Mouse (Mus musculus) MEL (cell line): Measurements from ENCODE around the gene Tiam1. TPM values are rescaled to one million over a fixed set of nuclear protein-coding genes. Genes with fewer than 3 reads are reported as not detected.

Source experiments
- DNase-seq: peaks from one replicate; pipeline ENCODE4 v3.0.0; 2011; ENCODE audit warnings: low read depth, low spot score
- H3K27ac ChIP-seq: 2 replicates; pipeline ENCODE4 v1.5.1; 2012; ENCODE audit warnings: low read depth, mild to moderate bottlenecking, control low read depth, low read length, moderate library complexity; ENCODE audit not compliant: control insufficient read depth
- H3K27me3 ChIP-seq, 2 experiments: fragments of 150-350 bp in 1 of 2; sonication (generic) in 1 of 2; 2 replicates each; pipeline ENCODE4 v1.6.1; 2012; ENCODE audit warnings: low read length in 2 of 2, mild to moderate bottlenecking in 2 of 2, improper control_type of control experiment in 1 of 2, moderate library complexity in 1 of 2; ENCODE audit not compliant: insufficient read depth in 2 of 2, control insufficient read depth in 1 of 2
- H3K36me3 ChIP-seq, 2 experiments: 2 replicates each; pipeline ENCODE4 v1.6.1; 2012 to 2014; ENCODE audit warnings: low read length in 2 of 2, improper control_type of control experiment in 1 of 2, inconsistent platforms in 1 of 2, mild to moderate bottlenecking in 1 of 2; ENCODE audit not compliant: insufficient read depth in 2 of 2, control insufficient read depth in 1 of 2
- H3K4me1 ChIP-seq, 2 experiments: fragments of 150-350 bp in 1 of 2; sonication (generic) in 1 of 2; 2 replicates each; pipeline ENCODE4 v1.6.1; 2012; ENCODE audit warnings: low read length in 2 of 2, improper control_type of control experiment in 1 of 2, mild to moderate bottlenecking in 1 of 2; ENCODE audit not compliant: insufficient read depth in 2 of 2, control insufficient read depth in 1 of 2
- H3K4me3 ChIP-seq, 2 experiments: fragments of 150-350 bp in 1 of 2; sonication (generic) in 1 of 2; 2 replicates each; pipeline ENCODE4 v1.5.1; 2012; ENCODE audit warnings: low read depth in 2 of 2, low read length in 2 of 2, mild to moderate bottlenecking in 2 of 2, moderate library complexity in 2 of 2, control low read depth in 1 of 2, improper control_type of control experiment in 1 of 2; ENCODE audit not compliant: control insufficient read depth in 1 of 2, insufficient read depth in 1 of 2
- H3K79me2 ChIP-seq: 2 replicates; pipeline ENCODE4 v1.6.1; 2012; ENCODE audit warnings: mild to moderate bottlenecking, low read length, moderate library complexity; ENCODE audit not compliant: control insufficient read depth, poor library complexity, insufficient read depth
- H3K9ac ChIP-seq: 2 replicates; pipeline ENCODE4 v1.6.1; 2012; ENCODE audit warnings: low read depth, mild to moderate bottlenecking, control low read depth, low read length, moderate library complexity; ENCODE audit not compliant: control insufficient read depth, poor library complexity, severe bottlenecking
- H3K9me3 ChIP-seq: fragments of 150-350 bp; sonication (generic); replicated peaks from 2 replicates; pipeline ENCODE4 v1.6.1; 2012; ENCODE audit warnings: mild to moderate bottlenecking, low read length, improper control_type of control experiment, moderate library complexity; ENCODE audit not compliant: insufficient read depth
- CHD2 ChIP-seq: IDR thresholded peaks from 2 replicates; pipeline ENCODE4 v1.6.1; 2011; ENCODE audit warnings: low read length, improper control_type of control experiment
- CTCF ChIP-seq, 3 experiments: IDR thresholded peaks in 2 of 3; conservative IDR thresholded peaks in 1 of 3; 2 replicates each; pipeline ENCODE4 v1.5.1; 2011 to 2012; ENCODE audit warnings: low read length in 3 of 3, low read depth in 2 of 3, mild to moderate bottlenecking in 2 of 3, improper control_type of control experiment in 1 of 3, inconsistent platforms in 1 of 3, mixed read lengths in 1 of 3, moderate library complexity in 1 of 3; ENCODE audit not compliant: control insufficient read depth in 1 of 3, insufficient read depth in 1 of 3, poor library complexity in 1 of 3, severe bottlenecking in 1 of 3
- E2F4 ChIP-seq: IDR thresholded peaks from 2 replicates; pipeline ENCODE4 v1.6.1; 2011; ENCODE audit warnings: low read depth, low read length, improper control_type of control experiment, borderline replicate concordance
- ELF1 ChIP-seq: IDR thresholded peaks from 2 replicates; pipeline ENCODE4 v1.6.1; 2014; ENCODE audit warnings: low read depth, mild to moderate bottlenecking, inconsistent platforms, low read length, improper control_type of control experiment, moderate library complexity
- ETS1 ChIP-seq: IDR thresholded peaks from 2 replicates; pipeline ENCODE4 v1.6.1; 2012; ENCODE audit warnings: low read depth, mild to moderate bottlenecking, inconsistent platforms, low read length, improper control_type of control experiment, moderate library complexity
- GABPA ChIP-seq: IDR thresholded peaks from 2 replicates; pipeline ENCODE4 v1.6.1; 2012; ENCODE audit warnings: low read depth, mild to moderate bottlenecking, inconsistent platforms, low read length, improper control_type of control experiment, moderate library complexity
- GATA1 ChIP-seq: IDR thresholded peaks from 2 replicates; pipeline ENCODE4 v1.6.1; 2011; ENCODE audit warnings: low read depth, low read length, improper control_type of control experiment
- HCFC1 ChIP-seq: IDR thresholded peaks from 2 replicates; pipeline ENCODE4 v1.6.1; 2012; ENCODE audit warnings: low read depth, mild to moderate bottlenecking, inconsistent platforms, low read length, improper control_type of control experiment, moderate library complexity
- JUND ChIP-seq: IDR thresholded peaks from 2 replicates; pipeline ENCODE4 v1.6.1; 2011; ENCODE audit warnings: low read depth, mild to moderate bottlenecking, improper control_type of control experiment, low read length
- KAT2A ChIP-seq: conservative IDR thresholded peaks from 2 replicates; pipeline ENCODE4 v1.6.1; 2012; ENCODE audit warnings: low read depth, low read length, improper control_type of control experiment, inconsistent platforms
- MEF2A ChIP-seq: IDR thresholded peaks from 2 replicates; pipeline ENCODE4 v1.6.1; 2014; ENCODE audit warnings: low read depth, mild to moderate bottlenecking, inconsistent platforms, low read length, improper control_type of control experiment; ENCODE audit not compliant: poor library complexity, insufficient replicate concordance, severe bottlenecking; ENCODE audit errors: extremely low read depth
- NELFE ChIP-seq: IDR thresholded peaks from 2 replicates; pipeline ENCODE4 v1.6.1; 2011; ENCODE audit warnings: low read depth, low read length, improper control_type of control experiment
- NRF1 ChIP-seq: IDR thresholded peaks from 2 replicates; pipeline ENCODE4 v1.6.1; 2014; ENCODE audit warnings: low read depth, mild to moderate bottlenecking, inconsistent platforms, low read length, improper control_type of control experiment, moderate library complexity; ENCODE audit not compliant: poor library complexity, insufficient read depth, severe bottlenecking
- POLR2AphosphoS2 ChIP-seq: IDR thresholded peaks from 2 replicates; pipeline ENCODE4 v1.6.1; 2011; ENCODE audit warnings: low read length, improper control_type of control experiment
- POLR2AphosphoS5 ChIP-seq: IDR thresholded peaks from 2 replicates; pipeline ENCODE4 v1.6.1; 2012; ENCODE audit warnings: low read depth, borderline replicate concordance, mild to moderate bottlenecking, inconsistent platforms, low read length, moderate library complexity, mixed read lengths
- SIN3A ChIP-seq: IDR thresholded peaks from 2 replicates; pipeline ENCODE4 v1.6.1; 2012; ENCODE audit warnings: low read length, improper control_type of control experiment, inconsistent platforms
- SMC3 ChIP-seq: IDR thresholded peaks from 2 replicates; pipeline ENCODE4 v1.6.1; 2011; ENCODE audit warnings: low read depth, low read length, improper control_type of control experiment
- TCF12 ChIP-seq: IDR thresholded peaks from 2 replicates; pipeline ENCODE4 v1.6.1; 2014; ENCODE audit warnings: low read depth, mild to moderate bottlenecking, inconsistent platforms, low read length, improper control_type of control experiment, moderate library complexity
- UBTF ChIP-seq: IDR thresholded peaks from 2 replicates; pipeline ENCODE4 v1.6.1; 2012; ENCODE audit warnings: low read depth, mild to moderate bottlenecking, inconsistent platforms, low read length, improper control_type of control experiment, moderate library complexity, borderline replicate concordance; ENCODE audit not compliant: insufficient read depth
- USF1 ChIP-seq: IDR thresholded peaks from 2 replicates; pipeline ENCODE4 v1.6.1; 2014; ENCODE audit warnings: low read depth, mild to moderate bottlenecking, inconsistent platforms, low read length, improper control_type of control experiment, moderate library complexity
- USF2 ChIP-seq, 2 experiments: IDR thresholded peaks; 2 replicates each; pipeline ENCODE4 v1.6.1; 2011 to 2012; ENCODE audit warnings: improper control_type of control experiment in 2 of 2, low read length in 2 of 2, borderline replicate concordance in 1 of 2, inconsistent platforms in 1 of 2, low read depth in 1 of 2, mild to moderate bottlenecking in 1 of 2; ENCODE audit not compliant: insufficient read depth in 1 of 2
- ZC3H11A ChIP-seq: IDR thresholded peaks from 2 replicates; pipeline ENCODE4 v1.6.1; 2012; ENCODE audit warnings: low read depth, mild to moderate bottlenecking, inconsistent platforms, low read length, improper control_type of control experiment
- ZMIZ1 ChIP-seq: IDR thresholded peaks from 2 replicates; pipeline ENCODE4 v1.6.1; 2012; ENCODE audit warnings: low read depth, mild to moderate bottlenecking, inconsistent platforms, low read length, improper control_type of control experiment, moderate library complexity
- polyA plus RNA-seq, 2 experiments: library from polyadenylated mRNA; stranded (reverse) in 1 of 2; unstranded in 1 of 2; fragments of >175 nt in 1 of 2; fragments of >200 nt in 1 of 2; gene quantifications; 2 replicates each; pipeline versions ENCODE4 v1.2.1 to v1.2.4; 2012; ENCODE audit warnings: low replicate concordance in 2 of 2, low read depth in 1 of 2; ENCODE audit not compliant: insufficient read length in 2 of 2, insufficient read depth in 1 of 2, missing spikeins in 1 of 2
- total RNA-seq: library from RNA; depleted of rRNA; stranded (reverse); fragments of 300-350 nt; gene quantifications from 2 replicates; pipeline ENCODE4 v1.2.3, GENCODE M21; 2012

The Tiam1 gene
- total and polyA plus RNA-seq, 3 experiments: 15.0 to 23.9 (median 19.9) TPM

DNA sequence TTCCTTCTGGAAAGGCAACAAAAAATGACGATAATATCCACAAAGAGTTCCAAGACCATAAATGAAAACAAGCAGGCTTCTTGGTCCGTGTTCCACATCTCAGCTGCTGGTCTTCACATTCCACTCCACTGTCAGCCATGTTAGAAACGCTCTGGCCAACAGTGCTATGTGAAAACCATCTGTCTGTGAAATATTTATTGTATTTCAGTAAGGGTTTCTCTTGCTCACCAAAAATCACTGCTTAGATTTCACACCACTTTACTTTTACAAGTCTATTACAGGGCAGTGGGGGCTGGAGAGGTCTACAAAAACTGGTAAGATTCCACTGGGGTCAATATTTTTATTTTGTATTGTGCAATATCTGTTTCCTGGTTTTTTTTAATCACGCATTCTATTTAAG, 127.5 kb downstream of the Tiam1 start:
- peaks cover 0 to 3% of the 10 kb centered on the region in 2 experiments; a peak in 1 of 4 replicates for H3K4me1 ChIP-seq
- H3K79me2 ChIP-seq: no peaks in the 10 kb centered on the region
- no peak overlapping the region for H3K4me3 ChIP-seq

DNA sequence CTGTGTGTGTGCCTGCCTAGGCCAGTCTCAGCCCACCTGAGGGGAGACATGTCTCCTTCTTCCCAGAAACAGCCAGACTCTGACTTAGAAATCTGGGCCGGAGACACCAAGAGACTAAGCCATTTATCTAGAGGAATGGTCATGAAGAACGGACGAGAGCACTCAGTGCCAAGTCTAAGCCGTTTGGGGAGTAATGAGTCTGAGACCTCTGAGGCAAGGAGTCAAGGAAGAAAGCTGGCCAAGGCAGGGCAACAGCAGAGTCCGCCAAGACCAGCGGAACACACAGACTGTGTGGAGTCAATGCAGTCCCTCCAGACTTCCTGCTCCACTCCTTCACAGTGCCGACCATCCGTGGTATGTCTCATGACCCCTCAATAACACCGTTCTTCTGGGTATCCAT, 129.0 kb downstream of the Tiam1 start:
- no peak for TF ChIP-seq POLR2AphosphoS2
- TF ChIP-seq ZMIZ1: no peak
- TF ChIP-seq ETS1: no peak
- no peak for TF ChIP-seq JUND
- TF ChIP-seq ZC3H11A: no peak
- no peak for TF ChIP-seq SIN3A
- TF ChIP-seq KAT2A: no peak
- TF ChIP-seq HCFC1: no peak
- no peak for TF ChIP-seq USF2 (IDR thresholded peaks at IDR 0.05; ENCODE audit: borderline replicate concordance in 1 of 2, insufficient read depth in 1 of 2, low read depth in 1 of 2, low read length in 2 of 2)
- TF ChIP-seq NELFE: no peak
- no peaks in the 10 kb centered on the region for H3K79me2 ChIP-seq
- H3K27me3 ChIP-seq: no peaks in the 10 kb centered on the region
- H3K4me1 ChIP-seq: peaks cover 0 to 6% of the 10 kb centered on the region in 2 experiments; a peak in 1 of 4 replicates
- no peak overlapping the region for H3K4me3 ChIP-seq
- no peak overlapping the region for H3K27ac ChIP-seq
- no peak for DNase-seq
- no peaks in the 10 kb centered on the region for H3K9me3 ChIP-seq
- H3K9ac ChIP-seq: no peak overlapping the region
- H3K36me3 ChIP-seq: no peaks in the 10 kb centered on the region

More for the DNA sequence above, 127.5 kb downstream of the Tiam1 start:
- no peaks in the 10 kb centered on the region for H3K27me3 ChIP-seq
- no peak overlapping the region for H3K27ac ChIP-seq
- H3K9me3 ChIP-seq: no peaks in the 10 kb centered on the region
- no peak overlapping the region for H3K9ac ChIP-seq
- TF ChIP-seq SIN3A: no peak
- no peaks in the 10 kb centered on the region for H3K36me3 ChIP-seq
- DNase-seq: no peak

DNA sequence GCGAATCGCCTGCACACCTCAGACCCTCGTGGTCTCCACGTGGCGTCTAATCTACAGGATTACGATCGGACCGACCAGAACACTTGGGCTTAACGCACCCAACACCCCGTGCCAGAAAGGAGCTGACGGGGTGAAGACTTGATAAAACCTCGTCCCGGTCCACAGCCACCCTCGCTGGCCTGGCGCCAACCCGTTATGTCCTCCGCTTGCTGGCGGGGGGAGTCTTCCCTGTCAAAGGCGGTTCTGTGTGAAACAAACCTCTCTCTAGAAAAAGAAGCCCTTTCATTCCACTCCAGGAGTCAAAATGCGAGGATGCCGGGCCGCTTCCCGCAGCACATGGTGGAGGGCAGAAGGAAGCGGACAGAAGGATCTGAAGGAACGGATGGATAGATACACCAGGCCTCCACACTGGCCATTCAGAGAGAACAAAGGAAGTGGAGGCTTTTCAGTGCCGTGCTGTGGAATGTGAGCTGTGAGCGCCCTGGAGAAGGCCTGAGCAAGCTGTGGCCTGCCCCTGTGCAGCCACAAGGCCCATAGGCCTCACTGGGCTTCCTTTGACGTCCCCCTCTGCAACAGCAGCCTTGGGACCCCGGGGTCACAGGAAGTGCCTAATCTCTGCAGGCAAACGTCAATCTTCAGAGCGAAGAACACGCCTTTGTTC, 131.9 kb downstream of the Tiam1 start:
- Histone ChIP-seq H3K4me3 (no peak overlapping the region), H3K9me3 (no peaks in the 10 kb centered on the region), H3K27ac (no peak overlapping the region), H3K36me3 (no peaks in the 10 kb centered on the region), H3K9ac (no peak overlapping the region), H3K27me3 (no peaks in the 10 kb centered on the region), H3K79me2 (no peaks in the 10 kb centered on the region), H3K4me1 (peaks cover 0 to 6% of the 10 kb centered on the region in 2 experiments; a peak in 1 of 4 replicates)
- no peak for DNase-seq
- TF ChIP-seq E2F4: no peak
- TF ChIP-seq NRF1: no peak
- no peak for TF ChIP-seq POLR2AphosphoS2
- TF ChIP-seq CTCF (IDR thresholded peaks at IDR 0.05 in 2 of 3, conservative IDR thresholded peaks at IDR 0.05 in 1 of 3; ENCODE audit: control insufficient read depth in 1 of 3, insufficient read depth in 1 of 3, low read depth in 2 of 3, low read length in 3 of 3, poor library complexity in 1 of 3, severe bottlenecking in 1 of 3): no peak
- TF ChIP-seq SMC3: no peak
- no peak for TF ChIP-seq ZC3H11A
- TF ChIP-seq ZMIZ1: no peak
- no peak for TF ChIP-seq GATA1
- no peak for TF ChIP-seq MEF2A
- TF ChIP-seq ELF1: no peak
- no peak for TF ChIP-seq HCFC1
- no peak for TF ChIP-seq CHD2
- no peak for TF ChIP-seq TCF12
- no peak for TF ChIP-seq GABPA
- TF ChIP-seq USF1: no peak
- no peak for TF ChIP-seq UBTF
- no peak for TF ChIP-seq USF2 (IDR thresholded peaks at IDR 0.05; ENCODE audit: borderline replicate concordance in 1 of 2, insufficient read depth in 1 of 2, low read depth in 1 of 2, low read length in 2 of 2)
- TF ChIP-seq NELFE: no peak
- TF ChIP-seq POLR2AphosphoS5: no peak
